Mouse (Mus musculus): ENCODE measurements around the gene Rngtt. TPM values are rescaled to one million over a fixed set of nuclear protein-coding genes. Genes with fewer than 3 reads are reported as not detected.

The Rngtt gene
- polyA plus RNA-seq, 1 experiment from 2014 or later = 39.3 TPM

- no peak overlapping the region for H3K4me3 ChIP-seq (ENCODE audit: low read depth, low read length)
- DNase-seq (ENCODE audit: low spot score) = no peak
- ATAC-seq (ENCODE audit: low FRiP score) = no peak
- no peaks in the 10 kb centered on the region for H3K9me3 ChIP-seq (ENCODE audit: control insufficient read depth, low read length)
- H3K4me2 ChIP-seq (replicated peaks; ENCODE audit: low read depth, low read length) = no peak overlapping the region
- H3K27me3 ChIP-seq (ENCODE audit: control insufficient read depth, insufficient read depth, low read length) = no peaks in the 10 kb centered on the region
- WGBS = 89% methylated on average over 10 of the region's 10 CpGs
- no peaks in the 10 kb centered on the region for H3K4me1 ChIP-seq (replicated peaks; ENCODE audit: control insufficient read depth, insufficient read depth, low read length)
- no peak overlapping the region for H3K9ac ChIP-seq (ENCODE audit: low read depth, low read length)
- H3K27ac ChIP-seq (ENCODE audit: low read depth, low read length) = no peak overlapping the region
- H3K36me3 ChIP-seq (ENCODE audit: control insufficient read depth, insufficient read depth, low read length) = no peaks in the 10 kb centered on the region
Measured at GRCm38 (mm10) chr4:33510544-33510943, 200.4 kb downstream of the Rngtt start.

GRCm38 (mm10) chr4:33513421-33513820 is 203.3 kb downstream of the Rngtt start:
- 62% methylated on average over 3 of the region's 3 CpGs for WGBS
- ATAC-seq (ENCODE audit: low FRiP score) = no peak
- no peaks in the 10 kb centered on the region for H3K9me3 ChIP-seq (ENCODE audit: control insufficient read depth, low read length)
- no peaks in the 10 kb centered on the region for H3K4me1 ChIP-seq (replicated peaks; ENCODE audit: control insufficient read depth, insufficient read depth, low read length)
- H3K27me3 ChIP-seq (ENCODE audit: control insufficient read depth, insufficient read depth, low read length) = no peaks in the 10 kb centered on the region
- no peak overlapping the region for H3K27ac ChIP-seq (ENCODE audit: low read depth, low read length)
- no peak overlapping the region for H3K9ac ChIP-seq (ENCODE audit: low read depth, low read length)
- DNase-seq (ENCODE audit: low spot score) = no peak
- H3K36me3 ChIP-seq (ENCODE audit: control insufficient read depth, insufficient read depth, low read length) = no peaks in the 10 kb centered on the region
- H3K4me2 ChIP-seq (replicated peaks; ENCODE audit: low read depth, low read length) = no peak overlapping the region
- H3K4me3 ChIP-seq (ENCODE audit: low read depth, low read length) = no peak overlapping the region

GRCm38 (mm10) chr4:33514108-33515000 is 204.2 kb downstream of the Rngtt start:
- DNase-seq (ENCODE audit: low spot score) = no peak
- Histone ChIP-seq H3K9me3 (ENCODE audit: control insufficient read depth, low read length) (no peaks in the 10 kb centered on the region), H3K4me3 (ENCODE audit: low read depth, low read length) (no peak overlapping the region), H3K27me3 (ENCODE audit: control insufficient read depth, insufficient read depth, low read length) (no peaks in the 10 kb centered on the region), H3K4me2 (replicated peaks; ENCODE audit: low read depth, low read length) (no peak overlapping the region), H3K27ac (ENCODE audit: low read depth, low read length) (no peak overlapping the region), H3K4me1 (replicated peaks; ENCODE audit: control insufficient read depth, insufficient read depth, low read length) (no peaks in the 10 kb centered on the region), H3K9ac (ENCODE audit: low read depth, low read length) (no peak overlapping the region), H3K36me3 (ENCODE audit: control insufficient read depth, insufficient read depth, low read length) (no peaks in the 10 kb centered on the region)
- WGBS = 86% methylated on average over 10 of the region's 10 CpGs
- ATAC-seq (ENCODE audit: low FRiP score) = no peak

GRCm38 (mm10) chr4:33520196-33520595 is 210.1 kb downstream of the Rngtt start:
- no peak for DNase-seq (ENCODE audit: low spot score)

GRCm38 (mm10) chr4:33520938-33521337 is 210.8 kb downstream of the Rngtt start:
- no peak overlapping the region for H3K4me3 ChIP-seq (ENCODE audit: low read depth, low read length)
- H3K27ac ChIP-seq (ENCODE audit: low read depth, low read length) = no peak overlapping the region
- whole genome bisulfite sequencing = 83% methylated on average over 10 of the region's 10 CpGs
- ATAC-seq (ENCODE audit: low FRiP score) (no peak), DNase-seq (ENCODE audit: low spot score) (no peak)
- no peaks in the 10 kb centered on the region for H3K4me1 ChIP-seq (replicated peaks; ENCODE audit: control insufficient read depth, insufficient read depth, low read length)
- H3K36me3 ChIP-seq (ENCODE audit: control insufficient read depth, insufficient read depth, low read length) = no peaks in the 10 kb centered on the region
- H3K27me3 ChIP-seq (ENCODE audit: control insufficient read depth, insufficient read depth, low read length) = no peaks in the 10 kb centered on the region
- no peak overlapping the region for H3K9ac ChIP-seq (ENCODE audit: low read depth, low read length)
- H3K4me2 ChIP-seq (replicated peaks; ENCODE audit: low read depth, low read length) = no peak overlapping the region
- no peaks in the 10 kb centered on the region for H3K9me3 ChIP-seq (ENCODE audit: control insufficient read depth, low read length)

More at GRCm38 (mm10) chr4:33520196-33520595, 210.1 kb downstream of the Rngtt start:
- no peaks in the 10 kb centered on the region for H3K4me1 ChIP-seq (replicated peaks; ENCODE audit: control insufficient read depth, insufficient read depth, low read length)
- no peak overlapping the region for H3K4me2 ChIP-seq (replicated peaks; ENCODE audit: low read depth, low read length)
- WGBS = 93% methylated on average over 7 of the region's 7 CpGs
- ATAC-seq (ENCODE audit: low FRiP score) = no peak
- no peak overlapping the region for H3K27ac ChIP-seq (ENCODE audit: low read depth, low read length)
- H3K4me3 ChIP-seq (ENCODE audit: low read depth, low read length) = no peak overlapping the region
- no peaks in the 10 kb centered on the region for H3K9me3 ChIP-seq (ENCODE audit: control insufficient read depth, low read length)
- no peaks in the 10 kb centered on the region for H3K36me3 ChIP-seq (ENCODE audit: control insufficient read depth, insufficient read depth, low read length)
- H3K27me3 ChIP-seq (ENCODE audit: control insufficient read depth, insufficient read depth, low read length) = no peaks in the 10 kb centered on the region
- H3K9ac ChIP-seq (ENCODE audit: low read depth, low read length) = no peak overlapping the region

- H3K27ac ChIP-seq (ENCODE audit: low read depth, low read length) = no peak overlapping the region
- DNase-seq (ENCODE audit: low spot score) (no peak), ATAC-seq (ENCODE audit: low FRiP score) (no peak)
- no peak overlapping the region for H3K4me3 ChIP-seq (ENCODE audit: low read depth, low read length)
- no peaks in the 10 kb centered on the region for H3K9me3 ChIP-seq (ENCODE audit: control insufficient read depth, low read length)
- no peak overlapping the region for H3K4me2 ChIP-seq (replicated peaks; ENCODE audit: low read depth, low read length)
- no peak overlapping the region for H3K9ac ChIP-seq (ENCODE audit: low read depth, low read length)
- no peaks in the 10 kb centered on the region for H3K36me3 ChIP-seq (ENCODE audit: control insufficient read depth, insufficient read depth, low read length)
- no peaks in the 10 kb centered on the region for H3K4me1 ChIP-seq (replicated peaks; ENCODE audit: control insufficient read depth, insufficient read depth, low read length)
- 90% methylated on average over 3 of the region's 3 CpGs for WGBS
- no peaks in the 10 kb centered on the region for H3K27me3 ChIP-seq (ENCODE audit: control insufficient read depth, insufficient read depth, low read length)
Measured at GRCm38 (mm10) chr4:33523774-33524173, 213.7 kb downstream of the Rngtt start.

GRCm38 (mm10) chr4:33524481-33525141 is 214.5 kb downstream of the Rngtt start:
- WGBS = 91% methylated on average over 10 of the region's 10 CpGs
- no peak overlapping the region for H3K27ac ChIP-seq (ENCODE audit: low read depth, low read length)
- H3K4me2 ChIP-seq (replicated peaks; ENCODE audit: low read depth, low read length) = no peak overlapping the region
- H3K9ac ChIP-seq (ENCODE audit: low read depth, low read length) = no peak overlapping the region
- ATAC-seq (ENCODE audit: low FRiP score) (no peak), DNase-seq (ENCODE audit: low spot score) (no peak)
- no peaks in the 10 kb centered on the region for H3K36me3 ChIP-seq (ENCODE audit: control insufficient read depth, insufficient read depth, low read length)
- no peaks in the 10 kb centered on the region for H3K9me3 ChIP-seq (ENCODE audit: control insufficient read depth, low read length)
- H3K4me1 ChIP-seq (replicated peaks; ENCODE audit: control insufficient read depth, insufficient read depth, low read length) = no peaks in the 10 kb centered on the region
- H3K27me3 ChIP-seq (ENCODE audit: control insufficient read depth, insufficient read depth, low read length) = no peaks in the 10 kb centered on the region
- H3K4me3 ChIP-seq (ENCODE audit: low read depth, low read length) = no peak overlapping the region

GRCm38 (mm10) chr4:33525272-33525671 is 215.2 kb downstream of the Rngtt start:
- Histone ChIP-seq H3K9me3 (ENCODE audit: control insufficient read depth, low read length) (no peaks in the 10 kb centered on the region), H3K27ac (ENCODE audit: low read depth, low read length) (no peak overlapping the region), H3K4me3 (ENCODE audit: low read depth, low read length) (no peak overlapping the region), H3K4me1 (replicated peaks; ENCODE audit: control insufficient read depth, insufficient read depth, low read length) (no peaks in the 10 kb centered on the region), H3K4me2 (replicated peaks; ENCODE audit: low read depth, low read length) (no peak overlapping the region), H3K36me3 (ENCODE audit: control insufficient read depth, insufficient read depth, low read length) (no peaks in the 10 kb centered on the region), H3K27me3 (ENCODE audit: control insufficient read depth, insufficient read depth, low read length) (no peaks in the 10 kb centered on the region), H3K9ac (ENCODE audit: low read depth, low read length) (no peak overlapping the region)
- WGBS = 95% methylated on average over 4 of the region's 4 CpGs
- DNase-seq (ENCODE audit: low spot score) (no peak), ATAC-seq (ENCODE audit: low FRiP score) (no peak)

All from hindbrain, embryonic 11.5 days (tissue).